Mouse (Mus musculus) embryonic facial prominence, embryonic 14.5 days (tissue): ENCODE measurements at regions not wholly inside any gene's neighbourhood (a gene's known extent, or its start where the extent isn't known, plus 50 kb on each side); places are given as distances from the start of the nearest gene placed in this dataset.

Experiments
- ATAC-seq: fragments of 200-750 bp; cut with Nextera tagmentation; 2 replicates; pipeline ENCODE4 v1.8.0; 2017; ENCODE audit warnings: low read depth, moderate number of reproducible peaks, moderate TSS enrichment
- DNase-seq: peaks from one replicate; pipeline ENCODE4 v3.0.0-alpha.2; 2015; ENCODE audit warnings: low spot score
- H3K27ac ChIP-seq: fragments of 300-500 bp; sonication (generic); replicated peaks from 2 replicates; pipeline ENCODE4 v1.5.1; 2014; ENCODE audit warnings: low read depth, mild to moderate bottlenecking, low read length, moderate library complexity
- H3K27me3 ChIP-seq: fragments of 300-500 bp; sonication (generic); replicated peaks from 2 replicates; pipeline ENCODE4 v1.6.1; 2014; ENCODE audit warnings: low read length; ENCODE audit not compliant: control insufficient read depth, insufficient read depth
- H3K36me3 ChIP-seq: fragments of 300-500 bp; sonication (generic); 2 replicates; pipeline ENCODE4 v1.6.1; 2014; ENCODE audit warnings: low read length, mixed read lengths; ENCODE audit not compliant: control insufficient read depth, insufficient read depth
- H3K4me1 ChIP-seq: fragments of 300-500 bp; sonication (generic); 2 replicates; pipeline ENCODE4 v1.6.1; 2014; ENCODE audit warnings: antibody characterized with exemption, low read length; ENCODE audit not compliant: control insufficient read depth, insufficient read depth
- H3K4me2 ChIP-seq: fragments of 300-500 bp; sonication (generic); 2 replicates; pipeline ENCODE4 v1.6.1; 2014; ENCODE audit warnings: low read depth, mild to moderate bottlenecking, low read length, moderate library complexity, mixed read lengths
- H3K4me3 ChIP-seq: fragments of 300-500 bp; sonication (generic); 2 replicates; pipeline ENCODE4 v1.5.1; 2014; ENCODE audit warnings: low read depth, mild to moderate bottlenecking, low read length
- H3K9ac ChIP-seq: fragments of 300-500 bp; sonication (generic); 2 replicates; pipeline ENCODE4 v1.6.1; 2014; ENCODE audit warnings: low read depth, mild to moderate bottlenecking, low read length, moderate library complexity, mixed read lengths
- H3K9me3 ChIP-seq: fragments of 300-500 bp; sonication (generic); 2 replicates; pipeline ENCODE4 v1.6.1; 2016; ENCODE audit warnings: low read length; ENCODE audit not compliant: control insufficient read depth
- WGBS: fragments of 180-500 bp; shearing (Covaris S2); extraction: QIAGEN DNeasy Blood & Tissue Kit; methylation state at CpG from one replicate; pipeline ENCODE4 v1.1.7; 2014; 5-methylcytosine and 5-hydroxymethylcytosine counted together

DNA sequence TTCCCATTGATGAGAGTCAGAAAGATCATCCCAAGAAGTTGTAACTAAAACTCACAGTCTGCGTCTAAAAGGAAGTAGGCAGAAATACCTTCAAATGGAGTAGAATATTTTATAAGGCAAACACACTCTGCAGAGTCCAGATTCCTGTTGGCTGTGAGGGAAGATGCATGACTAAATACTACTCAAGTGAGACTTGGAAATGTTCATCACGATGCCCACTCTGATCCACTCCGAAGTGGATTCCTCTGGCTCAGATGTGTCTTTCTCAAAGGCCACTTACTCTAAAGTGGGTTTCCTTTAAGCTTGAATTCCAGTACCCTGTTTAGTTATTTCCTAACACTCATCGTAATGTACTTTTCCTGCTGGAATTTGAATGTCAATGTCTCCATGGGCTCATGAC lies 385.2 kb upstream of the Gm10131 start:
- Histone ChIP-seq H3K27ac (no peak overlapping the region), H3K9ac (no peak overlapping the region), H3K4me3 (no peak overlapping the region), H3K9me3 (no peaks in the 10 kb centered on the region), H3K4me2 (no peak overlapping the region), H3K27me3 (no peaks in the 10 kb centered on the region), H3K4me1 (no peaks in the 10 kb centered on the region), H3K36me3 (no peaks in the 10 kb centered on the region)
- WGBS, result 89% methylated on average over 4 of the region's 4 CpGs
- ATAC-seq (no peak), DNase-seq (no peak)

DNA sequence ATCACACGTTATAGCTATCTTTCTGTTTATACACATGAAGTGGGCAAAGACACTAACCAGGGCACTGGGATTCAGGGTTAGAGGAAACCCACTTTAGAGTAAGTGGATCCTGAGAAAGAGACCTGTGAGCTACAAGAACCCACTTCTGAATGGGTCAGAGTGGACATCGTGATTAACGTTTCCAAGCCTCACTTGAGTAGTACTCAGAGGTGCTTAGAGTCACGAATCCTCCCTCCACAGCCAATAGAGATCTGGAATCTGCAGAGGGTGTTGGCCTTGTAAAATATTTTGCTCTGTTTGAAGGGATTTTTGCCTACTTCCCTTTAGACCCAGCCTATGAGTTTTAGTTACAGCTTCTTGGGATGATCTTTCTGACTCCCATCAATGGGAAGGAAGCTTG lies 384.4 kb upstream of the Gm10131 start:
- Histone ChIP-seq H3K4me3 (no peak overlapping the region), H3K9ac (no peak overlapping the region), H3K9me3 (no peaks in the 10 kb centered on the region), H3K27me3 (no peaks in the 10 kb centered on the region), H3K36me3 (no peaks in the 10 kb centered on the region), H3K4me1 (no peaks in the 10 kb centered on the region), H3K27ac (no peak overlapping the region), H3K4me2 (no peak overlapping the region)
- WGBS, result 86% methylated on average over 4 of the region's 4 CpGs
- ATAC-seq, result no peak
- no peak for DNase-seq

- no peaks in the 10 kb centered on the region for H3K4me1 ChIP-seq
- no peaks in the 10 kb centered on the region for H3K27me3 ChIP-seq
- H3K36me3 ChIP-seq, result no peaks in the 10 kb centered on the region
- H3K9ac ChIP-seq, result no peak overlapping the region
- no peak overlapping the region for H3K27ac ChIP-seq
- ATAC-seq (no peak), DNase-seq (no peak)
- no peaks in the 10 kb centered on the region for H3K9me3 ChIP-seq
- WGBS, result 62% methylated on average over 7 of the region's 7 CpGs
- H3K4me3 ChIP-seq, result no peak overlapping the region
- no peak overlapping the region for H3K4me2 ChIP-seq
Observed at GRCm38 (mm10) chr8:34488746-34489400, 377.3 kb upstream of the Gm10131 start.

DNA sequence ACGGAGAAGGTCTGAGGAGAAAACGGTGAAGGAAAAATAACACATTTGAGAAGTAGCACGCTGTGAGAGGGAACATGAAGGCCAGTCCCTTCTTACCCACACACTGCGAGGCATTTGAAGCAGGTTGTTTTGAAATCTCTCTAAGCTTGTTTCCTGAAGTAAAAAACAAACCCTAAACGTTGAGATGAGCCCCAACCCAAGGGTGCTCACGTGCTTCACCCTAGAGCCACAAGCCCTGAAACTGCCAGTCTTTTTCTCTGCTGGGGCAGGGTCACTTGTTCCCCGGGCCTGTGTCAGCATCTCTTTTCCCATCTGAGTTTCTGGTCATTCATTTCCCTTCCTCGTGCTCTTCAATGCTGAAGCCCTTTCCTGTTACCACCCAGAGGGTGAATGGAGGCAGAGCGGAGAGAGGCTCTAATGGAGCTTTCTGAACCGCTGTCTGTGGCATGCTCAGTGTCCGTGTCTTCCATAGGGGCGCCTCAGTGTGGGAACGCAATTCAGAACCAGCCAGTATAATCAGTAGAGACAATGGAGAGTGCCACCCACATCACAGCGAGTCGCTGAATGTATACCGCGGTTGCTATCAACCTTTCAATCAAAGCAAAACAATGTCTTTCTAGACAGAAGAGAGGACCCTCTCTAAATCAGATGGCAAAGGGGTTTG lies 375.0 kb upstream of the Gm10131 start:
- H3K9me3 ChIP-seq, result no peaks in the 10 kb centered on the region
- WGBS, result 75% methylated on average over 17 of the region's 17 CpGs
- H3K27me3 ChIP-seq, result no peaks in the 10 kb centered on the region
- H3K9ac ChIP-seq, result no peak overlapping the region
- ATAC-seq (no peak), DNase-seq (no peak)
- no peaks in the 10 kb centered on the region for H3K4me1 ChIP-seq
- no peak overlapping the region for H3K4me3 ChIP-seq
- H3K4me2 ChIP-seq, result no peak overlapping the region
- H3K36me3 ChIP-seq, result no peaks in the 10 kb centered on the region
- H3K27ac ChIP-seq, result no peak overlapping the region

DNA sequence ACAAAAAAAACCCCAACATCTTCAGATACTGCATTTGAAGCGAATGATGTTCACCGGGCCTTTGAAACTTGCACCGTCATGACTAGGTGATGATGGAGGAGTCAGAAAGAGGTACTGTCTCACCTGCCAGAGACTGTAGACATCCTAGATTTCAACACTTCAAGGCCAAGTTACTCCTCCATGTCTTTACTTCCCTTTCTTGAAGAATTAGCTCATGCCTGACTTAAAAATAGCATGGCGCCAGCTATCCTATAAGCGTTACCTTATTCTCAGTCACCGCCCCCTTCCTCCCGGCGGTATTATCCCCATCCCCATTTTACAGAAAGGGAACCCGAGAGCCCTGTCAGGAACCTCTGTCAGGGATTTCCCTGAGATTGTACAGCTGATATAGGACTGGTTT lies 374.4 kb upstream of the Gm10131 start:
- 88% methylated on average over 9 of the region's 9 CpGs for WGBS
- H3K27me3 ChIP-seq, result no peaks in the 10 kb centered on the region
- no peak for ATAC-seq

GRCm38 (mm10) chr8:34485346-34485745 lies 373.8 kb upstream of the Gm10131 start:
- no peak overlapping the region for H3K4me2 ChIP-seq
- WGBS, result 72% methylated on average over 6 of the region's 6 CpGs
- no peaks in the 10 kb centered on the region for H3K9me3 ChIP-seq
- H3K36me3 ChIP-seq, result no peaks in the 10 kb centered on the region
- no peak overlapping the region for H3K4me3 ChIP-seq
- no peaks in the 10 kb centered on the region for H3K4me1 ChIP-seq
- no peak for ATAC-seq
- H3K27me3 ChIP-seq, result no peaks in the 10 kb centered on the region
- no peak overlapping the region for H3K9ac ChIP-seq
- no peak overlapping the region for H3K27ac ChIP-seq
- no peak for DNase-seq

More for the DNA sequence above, 374.4 kb upstream of the Gm10131 start:
- H3K27ac ChIP-seq, result no peak overlapping the region
- DNase-seq, result no peak
- no peaks in the 10 kb centered on the region for H3K36me3 ChIP-seq
- H3K4me2 ChIP-seq, result no peak overlapping the region
- H3K4me3 ChIP-seq, result no peak overlapping the region
- H3K4me1 ChIP-seq, result no peaks in the 10 kb centered on the region
- no peak overlapping the region for H3K9ac ChIP-seq
- H3K9me3 ChIP-seq, result no peaks in the 10 kb centered on the region

DNA sequence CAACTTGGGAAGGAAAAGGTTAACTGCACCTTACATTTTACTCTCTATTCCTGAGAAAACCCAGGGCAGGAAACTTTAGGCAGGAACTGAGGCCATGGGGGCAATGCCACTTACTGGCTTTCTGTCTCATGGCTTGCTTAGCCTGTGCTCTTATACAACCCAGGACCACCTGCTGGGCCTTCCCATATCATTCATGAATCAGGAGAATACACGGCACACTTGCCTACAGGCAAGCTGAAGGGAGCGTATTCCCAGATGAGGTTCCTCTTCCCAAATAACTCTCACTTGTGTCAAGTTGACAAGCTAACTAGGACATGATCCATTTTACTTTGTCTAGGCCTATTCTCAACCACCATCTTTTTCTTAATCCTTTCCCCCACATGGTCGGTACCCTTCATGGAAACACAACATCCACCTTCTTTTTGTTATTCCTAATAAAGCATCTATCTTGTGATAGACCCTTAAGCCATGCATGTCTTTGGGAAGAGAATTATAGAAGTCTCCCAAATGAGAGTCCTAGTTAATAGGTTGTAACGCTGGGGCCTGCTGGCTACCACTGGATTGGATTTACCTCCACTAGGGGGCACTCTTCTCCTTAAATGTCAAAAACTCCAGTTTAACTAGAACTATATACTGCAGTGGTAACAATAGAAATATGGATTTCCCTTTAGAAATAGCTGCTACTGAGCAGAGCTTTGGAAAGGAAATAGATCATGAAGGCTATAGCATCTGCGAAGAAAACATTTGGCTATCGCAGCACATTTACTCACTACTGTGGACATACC lies 373.2 kb upstream of the Gm10131 start:
- Histone ChIP-seq H3K9ac (no peak overlapping the region), H3K36me3 (no peaks in the 10 kb centered on the region), H3K27me3 (no peaks in the 10 kb centered on the region), H3K4me3 (no peak overlapping the region), H3K27ac (no peak overlapping the region), H3K4me1 (no peaks in the 10 kb centered on the region), H3K9me3 (no peaks in the 10 kb centered on the region), H3K4me2 (no peak overlapping the region)
- ATAC-seq, result peak; percentile 53; the same call in 1 of the 2 replicates
- DNase-seq, result peak; percentile 87
- WGBS, result 63% methylated on average over 6 of the region's 6 CpGs

- no peaks in the 10 kb centered on the region for H3K4me1 ChIP-seq
- no peak overlapping the region for H3K9ac ChIP-seq
- H3K4me3 ChIP-seq, result no peak overlapping the region
- H3K4me2 ChIP-seq, result no peak overlapping the region
- no peaks in the 10 kb centered on the region for H3K36me3 ChIP-seq
- H3K9me3 ChIP-seq, result no peaks in the 10 kb centered on the region
- DNase-seq (peak; percentile 29), ATAC-seq (no peak)
- no peaks in the 10 kb centered on the region for H3K27me3 ChIP-seq
- no peak overlapping the region for H3K27ac ChIP-seq
- WGBS, result 60% methylated on average over 4 of the region's 4 CpGs
Observed at GRCm38 (mm10) chr8:34483212-34483611, 371.7 kb upstream of the Gm10131 start.
